Mouse (Mus musculus): ENCODE measurements at regions not wholly inside any gene's neighbourhood (a gene's known extent, or its start where the extent isn't known, plus 50 kb on each side); places are given as distances from the start of the nearest gene placed in this dataset.

DNA sequence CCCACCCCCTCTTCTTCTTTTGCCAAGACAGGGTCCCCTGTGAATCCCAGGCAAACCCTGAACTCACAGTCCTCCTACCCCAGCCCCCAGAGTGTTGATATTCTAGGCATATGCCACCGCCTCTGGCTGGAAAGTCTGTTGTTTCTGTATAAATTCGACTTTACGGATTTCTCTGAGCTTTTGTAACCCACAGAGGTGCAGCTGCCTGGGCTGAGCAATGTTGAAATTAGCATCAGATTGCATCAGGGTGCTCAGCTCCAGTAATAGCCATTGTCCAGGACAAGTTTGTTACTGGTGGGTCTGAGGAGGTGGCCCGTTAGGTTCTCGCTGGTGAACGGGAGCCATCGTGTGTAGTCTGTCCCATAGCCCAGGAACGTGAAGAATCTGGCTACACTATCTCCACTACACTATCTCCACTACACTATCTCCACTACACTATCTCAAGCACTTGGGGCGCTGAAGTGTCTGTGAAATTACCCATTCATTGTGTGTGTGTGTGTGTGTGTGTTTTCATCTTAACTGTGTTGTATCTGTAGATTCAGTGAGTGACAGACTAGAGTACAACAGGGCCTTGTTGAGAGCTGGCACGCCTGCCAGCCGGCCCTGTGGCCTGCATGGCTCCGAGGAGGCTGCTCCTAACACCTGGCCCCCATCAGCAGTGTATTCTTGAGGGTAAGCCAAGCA is 92.4 kb upstream of the Hnrnpk start:
- no peaks in the 10 kb centered on the region for H3K4me1 ChIP-seq (ENCODE audit: control insufficient read depth, insufficient read depth, insufficient read length, low read length)
- H3K36me3 ChIP-seq (ENCODE audit: control insufficient read depth, insufficient read depth, low read length): no peaks in the 10 kb centered on the region
- WGBS: 69% methylated on average over 12 of the region's 12 CpGs
- no peaks in the 10 kb centered on the region for H3K27me3 ChIP-seq (ENCODE audit: control insufficient read depth, insufficient read depth, low read length)
- H3K27ac ChIP-seq (ENCODE audit: insufficient read depth, low read depth, low read length): no peak overlapping the region
- TF ChIP-seq POLR2A (IDR thresholded peaks at IDR 0.05; ENCODE audit: low read depth, low read length) (no peak), CTCF (IDR thresholded peaks at IDR 0.05; ENCODE audit: extremely low read depth, insufficient read length, insufficient replicate concordance, low read depth, low read length) (no peak)
- H3K4me3 ChIP-seq (ENCODE audit: low read depth, low read length): no peak overlapping the region

DNA sequence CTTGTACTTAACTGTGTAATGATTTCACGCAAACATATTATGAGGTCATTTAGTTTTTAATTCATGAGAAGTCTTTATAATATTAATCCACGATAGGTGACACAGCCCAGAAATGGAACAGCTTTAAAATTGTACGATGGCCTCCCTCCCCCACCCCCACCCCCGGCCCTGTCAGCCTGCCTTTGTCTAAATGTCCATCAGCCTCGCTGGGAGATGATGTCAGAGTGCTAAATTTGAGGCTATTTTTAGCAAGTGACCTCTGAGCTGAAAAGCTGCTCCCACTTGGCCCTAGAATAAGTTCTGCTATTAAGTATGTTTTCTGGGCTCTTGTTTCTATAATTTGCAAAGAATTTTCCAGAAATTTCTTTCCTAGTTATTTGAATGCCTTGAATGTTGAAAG is 91.6 kb upstream of the Hnrnpk start:
- TF ChIP-seq POLR2A (IDR thresholded peaks at IDR 0.05; ENCODE audit: low read depth, low read length) (no peak), CTCF (IDR thresholded peaks at IDR 0.05; ENCODE audit: extremely low read depth, insufficient read length, insufficient replicate concordance, low read depth, low read length) (no peak)
- no peaks in the 10 kb centered on the region for H3K36me3 ChIP-seq (ENCODE audit: control insufficient read depth, insufficient read depth, low read length)
- no peak overlapping the region for H3K27ac ChIP-seq (ENCODE audit: insufficient read depth, low read depth, low read length)
- WGBS: 58% methylated on average over 5 of the region's 5 CpGs
- H3K4me1 ChIP-seq (ENCODE audit: control insufficient read depth, insufficient read depth, insufficient read length, low read length): no peaks in the 10 kb centered on the region; the same call in 1 of the 2 replicates
- H3K4me3 ChIP-seq (ENCODE audit: low read depth, low read length): no peak overlapping the region
- H3K27me3 ChIP-seq (ENCODE audit: control insufficient read depth, insufficient read depth, low read length): no peaks in the 10 kb centered on the region

DNA sequence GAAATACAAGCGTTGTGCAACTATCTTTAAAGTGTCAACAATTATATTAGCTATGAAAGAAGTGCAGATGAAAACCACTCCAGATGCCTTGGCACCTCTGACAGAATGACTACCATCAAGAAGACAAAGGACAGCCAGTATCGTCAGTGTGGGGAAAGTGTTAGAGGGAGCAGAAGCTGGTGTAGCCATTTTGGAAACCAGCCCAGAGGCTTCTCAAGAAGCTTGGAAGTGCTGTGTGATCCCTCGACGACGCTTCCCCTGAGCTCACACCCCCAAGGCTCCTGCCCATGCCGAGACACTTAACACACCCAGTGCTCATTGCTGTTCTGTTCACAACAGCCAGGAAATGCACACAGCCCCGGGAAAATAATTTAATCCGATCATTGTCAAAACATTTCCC is 87.7 kb upstream of the Hnrnpk start:
- TF ChIP-seq POLR2A (IDR thresholded peaks at IDR 0.05; ENCODE audit: low read depth, low read length) (no peak), CTCF (IDR thresholded peaks at IDR 0.05; ENCODE audit: extremely low read depth, insufficient read length, insufficient replicate concordance, low read depth, low read length) (no peak)
- peaks cover 9% of the 10 kb centered on the region; the same call in 1 of the 2 replicates for H3K4me1 ChIP-seq (ENCODE audit: control insufficient read depth, insufficient read depth, insufficient read length, low read length)
- H3K36me3 ChIP-seq (ENCODE audit: control insufficient read depth, insufficient read depth, low read length): no peaks in the 10 kb centered on the region
- H3K27ac ChIP-seq (ENCODE audit: insufficient read depth, low read depth, low read length): no peak overlapping the region
- no peaks in the 10 kb centered on the region for H3K27me3 ChIP-seq (ENCODE audit: control insufficient read depth, insufficient read depth, low read length)
- H3K4me3 ChIP-seq (ENCODE audit: low read depth, low read length): no peak overlapping the region
- WGBS: 73% methylated on average over 8 of the region's 8 CpGs

DNA sequence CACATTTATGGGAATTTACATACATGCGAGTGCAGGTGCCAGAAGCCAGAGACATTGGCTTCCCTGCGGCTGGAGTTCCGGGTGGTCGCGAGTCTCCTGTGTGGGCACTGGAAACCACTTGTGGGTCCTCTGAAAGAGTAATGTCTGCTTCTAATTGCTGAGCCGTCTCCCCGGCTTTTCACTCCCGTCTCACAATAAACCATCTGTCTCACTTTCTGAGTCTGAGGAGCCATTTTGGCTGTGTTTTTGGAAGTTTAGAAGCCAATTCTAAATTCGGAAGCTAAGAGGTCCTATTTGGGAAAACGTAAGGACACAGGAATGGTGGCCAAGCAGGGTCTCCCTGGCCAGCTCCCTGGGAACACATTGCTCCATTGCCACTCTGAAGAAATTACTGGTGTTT is 81.9 kb upstream of the Hnrnpk start:
- no peaks in the 10 kb centered on the region for H3K36me3 ChIP-seq (ENCODE audit: control insufficient read depth, insufficient read depth, low read length)
- TF ChIP-seq POLR2A (IDR thresholded peaks at IDR 0.05; ENCODE audit: low read depth, low read length) (no peak), CTCF (IDR thresholded peaks at IDR 0.05; ENCODE audit: extremely low read depth, insufficient read length, insufficient replicate concordance, low read depth, low read length) (no peak)
- peaks cover 9% of the 10 kb centered on the region; the same call in 1 of the 2 replicates for H3K4me1 ChIP-seq (ENCODE audit: control insufficient read depth, insufficient read depth, insufficient read length, low read length)
- no peaks in the 10 kb centered on the region for H3K27me3 ChIP-seq (ENCODE audit: control insufficient read depth, insufficient read depth, low read length)
- H3K27ac ChIP-seq (ENCODE audit: insufficient read depth, low read depth, low read length): no peak overlapping the region
- WGBS: 83% methylated on average over 10 of the region's 10 CpGs
- no peak overlapping the region for H3K4me3 ChIP-seq (ENCODE audit: low read depth, low read length)

DNA sequence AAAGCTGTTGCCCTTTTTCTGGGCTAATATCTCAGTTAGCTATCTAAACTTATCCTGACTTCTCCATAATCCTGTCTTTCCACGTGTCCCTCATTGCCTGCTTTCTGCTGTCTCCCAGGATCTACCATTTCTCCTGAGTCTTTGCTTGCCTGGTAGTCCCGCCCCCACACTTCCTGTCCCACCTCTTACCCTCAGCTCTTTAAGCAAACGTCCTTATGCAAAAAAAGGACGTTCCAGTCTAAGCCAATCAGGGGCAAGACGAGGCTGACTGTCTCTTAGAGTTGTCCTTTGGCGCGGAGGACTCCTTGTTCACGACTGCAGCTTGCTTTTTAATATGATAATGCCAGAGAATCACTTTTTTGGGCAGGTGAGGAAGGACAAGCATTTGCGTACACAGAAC is 79.6 kb upstream of the Hnrnpk start:
- Histone ChIP-seq H3K27ac (ENCODE audit: insufficient read depth, low read depth, low read length) (no peak overlapping the region), H3K4me3 (ENCODE audit: low read depth, low read length) (no peak overlapping the region), H3K4me1 (ENCODE audit: control insufficient read depth, insufficient read depth, insufficient read length, low read length) (no peaks in the 10 kb centered on the region; the same call in 1 of the 2 replicates), H3K36me3 (ENCODE audit: control insufficient read depth, insufficient read depth, low read length) (no peaks in the 10 kb centered on the region), H3K27me3 (ENCODE audit: control insufficient read depth, insufficient read depth, low read length) (no peaks in the 10 kb centered on the region)
- TF ChIP-seq POLR2A (IDR thresholded peaks at IDR 0.05; ENCODE audit: low read depth, low read length) (no peak), CTCF (IDR thresholded peaks at IDR 0.05; ENCODE audit: extremely low read depth, insufficient read length, insufficient replicate concordance, low read depth, low read length) (no peak)
- WGBS: 60% methylated on average over 9 of the region's 9 CpGs

DNA sequence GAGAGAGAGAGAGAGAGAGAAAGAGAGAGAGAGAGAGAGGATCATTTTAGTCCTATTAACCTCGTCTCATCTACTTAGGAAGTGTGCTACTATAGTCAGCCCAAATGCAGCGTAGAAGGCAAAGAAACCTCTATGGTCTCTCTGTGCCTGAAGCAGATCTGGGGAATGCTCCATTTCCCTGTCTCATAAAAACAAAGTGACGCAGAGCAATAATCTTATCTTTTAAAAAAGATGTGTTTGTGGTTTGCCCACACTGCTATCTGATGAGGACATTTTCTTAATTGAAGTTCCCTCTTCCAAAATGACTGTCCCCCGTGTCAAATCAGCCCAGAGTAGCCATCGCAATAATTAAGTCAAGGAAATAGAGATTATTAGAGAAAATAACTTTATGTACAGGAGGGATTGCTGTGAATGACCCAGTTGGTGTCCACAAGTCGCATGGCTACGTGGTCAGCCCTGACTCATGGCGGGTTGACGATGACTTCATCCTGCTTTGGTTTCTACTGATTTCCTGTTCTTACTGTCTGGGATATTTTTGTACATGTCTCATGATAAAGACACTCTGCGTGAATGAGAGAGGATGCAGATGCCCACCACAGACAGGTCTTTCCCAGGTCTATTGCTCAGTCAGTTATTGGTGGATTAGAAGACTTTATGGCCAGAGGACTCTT is 77.9 kb upstream of the Hnrnpk start:
- WGBS: 65% methylated on average over 10 of the region's 10 CpGs
- Histone ChIP-seq H3K4me1 (ENCODE audit: control insufficient read depth, insufficient read depth, insufficient read length, low read length) (no peaks in the 10 kb centered on the region), H3K27ac (ENCODE audit: insufficient read depth, low read depth, low read length) (no peak overlapping the region), H3K27me3 (ENCODE audit: control insufficient read depth, insufficient read depth, low read length) (no peaks in the 10 kb centered on the region), H3K4me3 (ENCODE audit: low read depth, low read length) (no peak overlapping the region), H3K36me3 (ENCODE audit: control insufficient read depth, insufficient read depth, low read length) (no peaks in the 10 kb centered on the region)
- no peak for TF ChIP-seq POLR2A (IDR thresholded peaks at IDR 0.05; ENCODE audit: low read depth, low read length)
- no peak for TF ChIP-seq CTCF (IDR thresholded peaks at IDR 0.05; ENCODE audit: extremely low read depth, insufficient read length, insufficient replicate concordance, low read depth, low read length)

DNA sequence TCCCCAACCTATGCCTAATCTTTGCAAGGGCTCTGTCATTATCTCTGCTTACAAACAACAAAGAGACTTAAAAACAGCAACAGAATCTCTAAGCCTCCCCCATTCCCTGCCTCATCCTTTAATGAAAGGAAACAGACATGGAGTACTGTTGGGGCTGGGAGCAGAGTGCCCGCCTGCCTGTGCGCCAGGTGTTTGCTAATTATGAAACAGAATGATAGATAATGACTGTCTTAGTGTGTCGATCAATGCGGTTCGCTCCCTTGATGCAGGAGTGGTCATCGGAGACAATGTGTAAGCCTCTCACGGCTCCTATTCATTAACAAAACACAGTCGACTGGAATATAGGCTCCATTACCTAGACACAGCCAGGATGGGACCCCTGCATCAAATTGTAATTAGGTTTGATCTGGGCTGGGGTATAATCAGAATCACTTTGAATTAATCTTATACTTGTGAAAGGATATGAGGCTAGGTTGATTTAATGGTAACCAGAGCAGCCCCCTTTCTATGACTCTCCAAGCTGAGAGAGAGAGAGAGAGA is 77.3 kb upstream of the Hnrnpk start:
- H3K4me3 ChIP-seq (ENCODE audit: low read depth, low read length): no peak overlapping the region
- H3K4me1 ChIP-seq (ENCODE audit: control insufficient read depth, insufficient read depth, insufficient read length, low read length): no peaks in the 10 kb centered on the region
- no peak for TF ChIP-seq POLR2A (IDR thresholded peaks at IDR 0.05; ENCODE audit: low read depth, low read length)
- TF ChIP-seq CTCF (IDR thresholded peaks at IDR 0.05; ENCODE audit: extremely low read depth, insufficient read length, insufficient replicate concordance, low read depth, low read length): no peak
- 59% methylated on average over 8 of the region's 8 CpGs for WGBS
- H3K27ac ChIP-seq (ENCODE audit: insufficient read depth, low read depth, low read length): no peak overlapping the region
- H3K27me3 ChIP-seq (ENCODE audit: control insufficient read depth, insufficient read depth, low read length): no peaks in the 10 kb centered on the region
- no peaks in the 10 kb centered on the region for H3K36me3 ChIP-seq (ENCODE audit: control insufficient read depth, insufficient read depth, low read length)
